Mouse (Mus musculus) ES-Bruce4 (cell line): ENCODE data around the gene Ecsit.

Source experiments
- CTCF ChIP-seq: IDR thresholded peaks from one replicate; pipeline ENCODE4 v1.8.1; 2011; ENCODE audit warnings: low read depth, low read length
- EP300 ChIP-seq: IDR thresholded peaks from 2 replicates; pipeline ENCODE4 v1.6.1; 2011; ENCODE audit warnings: low read depth, low read length; ENCODE audit not compliant: insufficient read depth
- POLR2A ChIP-seq: IDR thresholded peaks from one replicate; pipeline ENCODE4 v1.8.1; 2011; ENCODE audit warnings: low read length; ENCODE audit not compliant: insufficient read depth

DNA sequence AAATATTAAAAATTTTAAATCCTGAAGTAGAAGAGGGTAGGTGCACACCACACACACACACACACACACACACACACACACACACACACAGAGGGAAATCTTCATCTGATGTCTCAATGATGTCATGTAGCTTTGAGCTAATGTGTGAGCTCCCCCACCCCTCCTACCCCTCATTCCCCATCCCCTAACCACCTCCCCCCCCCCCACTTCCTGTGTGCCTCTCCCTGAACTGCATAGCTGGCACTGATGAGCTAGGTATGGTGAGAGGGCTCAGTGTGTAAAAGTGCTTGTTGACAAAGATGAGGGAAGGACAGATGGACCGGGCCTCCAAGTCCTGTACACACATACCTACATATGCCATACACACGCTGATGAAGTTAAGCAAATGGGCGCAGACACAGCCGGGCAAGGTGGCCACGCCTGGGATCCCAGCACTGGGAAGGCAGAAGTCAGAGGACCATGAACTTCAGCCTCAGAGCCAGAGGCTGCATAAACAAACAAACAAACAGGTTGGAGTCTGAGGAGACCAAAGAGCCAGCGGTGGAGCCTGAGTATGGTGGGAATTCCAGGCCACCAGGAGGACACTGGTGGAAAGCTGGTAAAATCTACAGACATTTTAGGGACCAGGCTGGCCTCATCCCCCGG, 49.1 kb upstream of the Ecsit start:
- TF ChIP-seq CTCF (no peak), EP300 (no peak), POLR2A (no peak)
